Mouse (Mus musculus) G1E (cell line): Measurements from ENCODE around the gene Gzma. TPM values are rescaled to one million over a fixed set of nuclear protein-coding genes. Genes with fewer than 3 reads are reported as not detected.

Source experiments
- ATAC-seq: 2 replicates; pipeline ENCODE4 v1.8.0; 2016; ENCODE audit warnings: mild to moderate bottlenecking; ENCODE audit not compliant: insufficient number of reproducible peaks, poor library complexity, low FRiP score, severe bottlenecking; ENCODE audit errors: extremely low read depth
- DNase-seq: peaks from one replicate; pipeline ENCODE4 v3.0.0; 2012; ENCODE audit warnings: low spot score
- H3K27me3 ChIP-seq: 2 replicates; pipeline ENCODE4 v1.6.1; 2012; ENCODE audit warnings: mild to moderate bottlenecking, low read length, inconsistent platforms; ENCODE audit not compliant: insufficient read depth
- H3K36me3 ChIP-seq: replicated peaks from 2 replicates; pipeline ENCODE3; 2012; ENCODE audit warnings: mild to moderate bottlenecking, inconsistent platforms
- H3K4me1 ChIP-seq: 2 replicates; pipeline ENCODE4 v1.6.1; 2012; ENCODE audit warnings: low read depth, low read length, inconsistent platforms, mixed read lengths; ENCODE audit not compliant: insufficient read depth
- H3K4me3 ChIP-seq: 2 replicates; pipeline ENCODE4 v1.5.1; 2012; ENCODE audit warnings: low read depth, mild to moderate bottlenecking, inconsistent platforms, low read length, moderate library complexity, mixed read lengths
- H3K9me3 ChIP-seq: replicated peaks from 2 replicates; pipeline ENCODE4 v1.6.1; 2012; ENCODE audit warnings: inconsistent platforms
- CTCF ChIP-seq: IDR thresholded peaks from 2 replicates; pipeline ENCODE4 v1.5.1; 2012; ENCODE audit warnings: low read depth, low read length, inconsistent platforms, mixed read lengths
- GATA1 ChIP-seq: IDR thresholded peaks from 2 replicates; pipeline ENCODE4 v1.6.1; 2012; ENCODE audit warnings: borderline replicate concordance, low read length, inconsistent platforms, mixed read lengths
- GATA2 ChIP-seq: IDR thresholded peaks from 2 replicates; pipeline ENCODE4 v1.6.1; 2012; ENCODE audit warnings: low read depth, low read length, inconsistent platforms, borderline replicate concordance
- POLR2AphosphoS5 ChIP-seq: IDR thresholded peaks from 2 replicates; pipeline ENCODE4 v1.6.1; 2012; ENCODE audit warnings: low read depth, low read length, inconsistent platforms; ENCODE audit not compliant: insufficient replicate concordance
- TAL1 ChIP-seq: conservative IDR thresholded peaks from 2 replicates; pipeline ENCODE4 v1.6.1; 2012; ENCODE audit warnings: low read depth, low read length, inconsistent platforms, mixed read lengths
- polyA plus RNA-seq: library from polyadenylated mRNA; stranded (reverse); fragments of >175 nt; gene quantifications from 2 replicates; pipeline ENCODE4 v1.2.3, GENCODE M21; 2012
- total RNA-seq, 2 experiments: library from RNA; stranded (forward) in 1 of 2; stranded (reverse) in 1 of 2; fragments of 200-1000 nt in 1 of 2; fragments of >200 nt in 1 of 2; fragmentation: Nextera tagmentation in 1 of 2; gene quantifications; 2 replicates each; pipeline ENCODE4 v1.2.3; 2014 to 2017

Gzma gene
- total RNA-seq (2014; fragmentation: Nextera tagmentation), result not detected in 2 replicates
- total RNA-seq (2017), result not detected in 2 replicates
- not detected in 2 replicates for polyA plus RNA-seq

DNA sequence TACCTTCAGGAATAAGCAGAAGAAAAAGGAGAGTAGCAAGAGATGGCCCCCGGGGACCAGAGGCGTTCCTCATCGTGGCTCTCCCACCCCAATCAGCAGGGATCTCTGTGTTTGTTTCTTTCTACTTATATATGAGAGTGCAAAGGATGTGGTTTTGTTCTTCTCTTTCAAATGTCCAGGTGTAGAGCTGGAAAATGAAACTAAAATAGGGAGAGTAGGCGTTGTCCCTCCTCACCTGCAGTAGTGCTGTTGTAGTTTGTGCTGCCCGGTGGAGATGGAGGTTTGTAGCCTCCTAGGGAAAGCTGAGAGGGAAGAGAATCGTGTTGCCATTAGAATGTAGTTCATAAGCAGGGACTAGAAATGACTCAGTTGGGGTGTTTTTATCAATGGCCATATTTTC lies at the start of gene Gzma:
TSS of gene Gzma (minus strand) at position 103 of the 400 bp plus-strand sequence.
- DNase-seq (no peak), ATAC-seq (no peak)
- Histone ChIP-seq H3K4me1 (no peaks in the 10 kb centered on the region), H3K27me3 (peaks cover 9% of the 10 kb centered on the region; the same call in 1 of the 2 replicates), H3K9me3 (no peaks in the 10 kb centered on the region), H3K36me3 (no peaks in the 10 kb centered on the region), H3K4me3 (no peak within 1 kb of the TSS)
- TF ChIP-seq POLR2AphosphoS5 (no peak), GATA2 (no peak), GATA1 (no peak), CTCF (no peak), TAL1 (no peak)

DNA sequence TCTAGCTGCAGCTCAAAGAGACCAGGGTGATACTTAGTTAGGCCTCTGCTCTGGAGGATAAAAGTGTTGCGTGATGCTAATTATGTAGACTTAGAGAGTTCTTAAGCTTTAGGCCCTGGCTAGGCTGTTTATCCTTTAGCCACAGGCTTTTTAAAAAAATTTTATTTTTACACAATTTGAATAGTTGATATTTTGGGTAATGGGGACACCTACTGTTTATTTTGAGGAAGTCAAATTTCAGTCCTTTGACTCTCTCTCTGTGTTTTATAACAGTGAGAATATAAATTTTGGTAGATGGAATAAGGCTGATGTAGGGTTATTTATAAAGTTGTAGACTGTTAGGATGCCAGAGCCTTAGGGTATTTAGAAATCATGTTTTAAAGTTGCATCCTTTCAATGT lies 38.8 kb upstream of the Gzma start:
- ATAC-seq, result no peak
- no peaks in the 10 kb centered on the region for H3K36me3 ChIP-seq
- H3K27me3 ChIP-seq, result peaks cover 16% of the 10 kb centered on the region
- H3K4me1 ChIP-seq, result no peaks in the 10 kb centered on the region
- DNase-seq, result no peak
- no peak overlapping the region for H3K4me3 ChIP-seq
- TF ChIP-seq CTCF (no peak), GATA1 (no peak), POLR2AphosphoS5 (no peak), TAL1 (no peak), GATA2 (no peak)
- H3K9me3 ChIP-seq, result no peaks in the 10 kb centered on the region

DNA sequence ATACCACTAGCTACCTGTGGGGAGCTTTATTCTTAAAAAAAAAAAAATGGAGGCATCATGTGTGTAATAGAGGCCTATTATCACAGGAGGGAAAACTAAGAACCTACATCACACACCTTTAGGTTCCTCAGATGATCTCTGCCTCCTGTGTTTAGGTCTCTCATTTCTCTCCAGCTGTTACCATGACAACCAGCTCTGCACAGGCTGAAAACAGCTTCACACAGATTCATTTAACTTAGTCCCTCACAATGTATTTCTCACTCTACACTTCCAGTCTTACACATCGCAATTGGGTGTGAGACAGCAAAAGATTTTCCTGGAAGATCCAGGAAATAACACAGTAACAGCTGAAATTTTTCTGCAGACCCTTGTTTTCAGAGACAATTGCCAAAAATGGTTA lies 29.2 kb upstream of the Gzma start:
- Histone ChIP-seq H3K27me3 (peaks cover 6% of the 10 kb centered on the region), H3K36me3 (no peaks in the 10 kb centered on the region), H3K4me1 (no peaks in the 10 kb centered on the region), H3K9me3 (no peaks in the 10 kb centered on the region), H3K4me3 (no peak overlapping the region)
- ATAC-seq (no peak), DNase-seq (no peak)
- TF ChIP-seq GATA1 (no peak), GATA2 (no peak), POLR2AphosphoS5 (no peak), CTCF (no peak), TAL1 (no peak)

- ATAC-seq, result no peak
- no peak overlapping the region for H3K4me3 ChIP-seq
- peaks cover 9% of the 10 kb centered on the region; the same call in 1 of the 2 replicates for H3K27me3 ChIP-seq
- H3K36me3 ChIP-seq, result no peaks in the 10 kb centered on the region
- no peaks in the 10 kb centered on the region for H3K9me3 ChIP-seq
- TF ChIP-seq TAL1, result no peak
- TF ChIP-seq GATA2, result no peak
- no peak for TF ChIP-seq GATA1
- no peak for TF ChIP-seq CTCF
- TF ChIP-seq POLR2AphosphoS5, result no peak
- DNase-seq, result no peak
- H3K4me1 ChIP-seq, result no peaks in the 10 kb centered on the region
Observed at GRCm38 (mm10) chr13:113121326-113121725, 20.5 kb upstream of the Gzma start.

- Histone ChIP-seq H3K27me3 (peaks cover 9% of the 10 kb centered on the region; the same call in 1 of the 2 replicates), H3K36me3 (no peaks in the 10 kb centered on the region), H3K4me3 (no peak overlapping the region), H3K4me1 (no peaks in the 10 kb centered on the region), H3K9me3 (no peaks in the 10 kb centered on the region)
- DNase-seq (no peak), ATAC-seq (no peak)
- no peak for TF ChIP-seq POLR2AphosphoS5
- TF ChIP-seq CTCF, result no peak
- no peak for TF ChIP-seq GATA1
- TF ChIP-seq GATA2, result no peak
- TF ChIP-seq TAL1, result no peak
Observed at GRCm38 (mm10) chr13:113120324-113121237, 19.8 kb upstream of the Gzma start.

DNA sequence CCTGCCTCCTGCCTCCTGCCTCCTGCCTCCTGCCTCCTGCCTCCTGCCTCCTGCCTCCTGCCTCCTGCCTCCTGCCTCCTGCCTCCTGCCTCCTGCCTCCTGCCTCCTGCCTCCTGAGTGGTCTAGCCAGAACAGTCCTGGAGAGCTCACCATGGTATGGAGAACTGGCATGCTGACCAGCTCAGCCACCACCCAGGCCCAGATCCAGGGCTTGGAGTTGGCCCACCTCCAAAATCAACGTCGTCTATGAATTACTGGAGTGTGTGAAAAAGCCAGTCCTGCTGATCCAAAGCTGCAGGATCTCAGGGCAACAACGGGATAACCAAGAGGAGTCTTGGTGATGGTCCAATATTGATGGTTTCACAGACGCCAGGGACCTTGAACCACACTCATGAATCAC lies 18.2 kb upstream of the Gzma start:
- ATAC-seq, result no peak
- no peak for TF ChIP-seq GATA2
- no peak for TF ChIP-seq CTCF
- TF ChIP-seq TAL1, result no peak
- TF ChIP-seq GATA1, result no peak
- TF ChIP-seq POLR2AphosphoS5, result no peak

More for the DNA sequence above, 18.2 kb upstream of the Gzma start:
- H3K4me1 ChIP-seq, result no peaks in the 10 kb centered on the region
- H3K9me3 ChIP-seq, result no peaks in the 10 kb centered on the region
- DNase-seq, result no peak
- peaks cover 6% of the 10 kb centered on the region; the same call in 1 of the 2 replicates for H3K27me3 ChIP-seq
- H3K36me3 ChIP-seq, result no peaks in the 10 kb centered on the region
- no peak overlapping the region for H3K4me3 ChIP-seq
